Mouse (Mus musculus) small intestine, adult 2 months (tissue): Measurements from ENCODE around the gene Sp100.

Experiments used
- CTCF ChIP-seq: fragments of 200-500 bp; IDR thresholded peaks from 2 replicates; pipeline ENCODE4 v1.5.1; 2012; ENCODE audit warnings: low read depth, mild to moderate bottlenecking, control low read depth, inconsistent platforms, low read length, moderate library complexity, mixed read lengths; ENCODE audit not compliant: insufficient replicate concordance, insufficient read length; ENCODE audit errors: extremely low read depth
- POLR2A ChIP-seq: fragments of 200-500 bp; IDR thresholded peaks from 2 replicates; pipeline ENCODE4 v1.6.1; 2012; ENCODE audit warnings: low read depth, mild to moderate bottlenecking, control low read depth, inconsistent platforms, low read length, moderate library complexity

- TF ChIP-seq CTCF (no peak), POLR2A (no peak)
Measured at GRCm38 (mm10) chr1:85757531-85758230, 107.9 kb downstream of the Sp100 start.
